Mouse (Mus musculus) myocyte (in vitro differentiated cells): ENCODE measurements around the gene Afg1l.

Source experiments
- CEBPB ChIP-seq: IDR thresholded peaks from 2 replicates; pipeline ENCODE4 v1.6.1; 2011; ENCODE audit warnings: mild to moderate bottlenecking, moderate library complexity; ENCODE audit not compliant: poor library complexity, insufficient read depth, severe bottlenecking
- E2F4 ChIP-seq: IDR thresholded peaks from one replicate; pipeline ENCODE4 v1.6.1; 2011; ENCODE audit warnings: mild to moderate bottlenecking, control low read depth, moderate library complexity; ENCODE audit not compliant: insufficient read depth
- MAX ChIP-seq: IDR thresholded peaks from one replicate; pipeline ENCODE4 v1.6.1; 2011; ENCODE audit warnings: low read depth, mild to moderate bottlenecking, control low read depth
- MYOD1 ChIP-seq, 3 experiments: IDR thresholded peaks; one replicate each; pipeline ENCODE4 v1.6.1; 2011; ENCODE audit warnings: control low read depth in 2 of 3, low read depth in 2 of 3, mild to moderate bottlenecking in 2 of 3, moderate library complexity in 1 of 3; ENCODE audit not compliant: insufficient read length in 2 of 3, control insufficient read depth in 1 of 3
- MYOG ChIP-seq, 3 experiments: IDR thresholded peaks; one replicate each; pipeline ENCODE4 v1.6.1; 2011; ENCODE audit warnings: control low read depth in 2 of 3, low read depth in 2 of 3, mild to moderate bottlenecking in 2 of 3; ENCODE audit not compliant: insufficient read length in 2 of 3, control insufficient read depth in 1 of 3, insufficient read depth in 1 of 3
- POLR2A ChIP-seq: IDR thresholded peaks from one replicate; pipeline ENCODE4 v1.6.1; 2011; ENCODE audit warnings: low read depth, mild to moderate bottlenecking, control low read depth, moderate library complexity; ENCODE audit not compliant: insufficient read length
- POLR2AphosphoS2 ChIP-seq: IDR thresholded peaks from one replicate; pipeline ENCODE4 v1.6.1; 2011; ENCODE audit warnings: low read depth, control low read depth; ENCODE audit not compliant: insufficient read length
- SRF ChIP-seq: IDR thresholded peaks from one replicate; pipeline ENCODE4 v1.6.1; 2011; ENCODE audit warnings: low read depth; ENCODE audit not compliant: control insufficient read depth, insufficient read length
- TCF12 ChIP-seq: IDR thresholded peaks from one replicate; pipeline ENCODE4 v1.6.1; 2011; ENCODE audit warnings: mild to moderate bottlenecking, control low read depth; ENCODE audit not compliant: poor library complexity, insufficient read depth, severe bottlenecking
- TCF3 ChIP-seq: IDR thresholded peaks from one replicate; pipeline ENCODE4 v1.6.1; 2011; ENCODE audit warnings: low read depth, control low read depth; ENCODE audit not compliant: insufficient read length
- USF1 ChIP-seq: IDR thresholded peaks from one replicate; pipeline ENCODE4 v1.6.1; 2011; ENCODE audit warnings: low read depth, mild to moderate bottlenecking, control low read depth, moderate library complexity

- no peak for TF ChIP-seq MYOG (IDR thresholded peaks at IDR 0.05; ENCODE audit: control insufficient read depth in 1 of 3, insufficient read depth in 1 of 3, insufficient read length in 2 of 3, low read depth in 2 of 3)
- TF ChIP-seq TCF12 = no peak
- no peak for TF ChIP-seq CEBPB
- no peak for TF ChIP-seq POLR2A
- TF ChIP-seq E2F4 = no peak
- no peak for TF ChIP-seq USF1
- TF ChIP-seq TCF3 = no peak
- no peak for TF ChIP-seq MYOD1 (IDR thresholded peaks at IDR 0.05; ENCODE audit: control insufficient read depth in 1 of 3, insufficient read length in 2 of 3, low read depth in 2 of 3)
- no peak for TF ChIP-seq MAX
- TF ChIP-seq SRF = no peak
- TF ChIP-seq POLR2AphosphoS2 = no peak
Measured at GRCm38 (mm10) chr10:42300805-42301204, 177.6 kb downstream of the Afg1l start.
